Mouse (Mus musculus) C2C12 (cell line): ENCODE data around the gene Il16. TPM values are rescaled to one million over a fixed set of nuclear protein-coding genes. Genes with fewer than 3 reads are reported as not detected.

Source experiments
- H3K27me3 ChIP-seq: one replicate; pipeline ENCODE4 v1.6.1; 2011; ENCODE audit not compliant: control insufficient read depth, insufficient read depth, insufficient read length
- H3K36me3 ChIP-seq: one replicate; pipeline ENCODE4 v1.6.1; 2011; ENCODE audit not compliant: control insufficient read depth, insufficient read depth
- H3K4me3 ChIP-seq: one replicate; pipeline ENCODE4 v1.5.1; 2011; ENCODE audit warnings: mild to moderate bottlenecking, control low read depth; ENCODE audit not compliant: poor library complexity, insufficient read depth, severe bottlenecking
- H3K79me2 ChIP-seq: one replicate; pipeline ENCODE4 v1.6.1; 2011; ENCODE audit not compliant: control insufficient read depth, insufficient read depth
- H3K79me3 ChIP-seq: one replicate; pipeline ENCODE4 v1.6.1; 2011; ENCODE audit warnings: low read depth, control low read depth
- H3ac ChIP-seq: one replicate; pipeline ENCODE3; 2011; ENCODE audit warnings: low read depth; ENCODE audit not compliant: control insufficient read depth, insufficient read length
- CEBPB ChIP-seq: IDR thresholded peaks from one replicate; pipeline ENCODE4 v1.6.1; 2011; ENCODE audit warnings: low read depth, mild to moderate bottlenecking, control low read depth, moderate library complexity
- CTCF ChIP-seq: IDR thresholded peaks from one replicate; pipeline ENCODE4 v1.5.1; 2011; ENCODE audit not compliant: control insufficient read depth, insufficient read depth, insufficient read length
- FOSL1 ChIP-seq: IDR thresholded peaks from one replicate; pipeline ENCODE4 v1.8.0; 2011; ENCODE audit warnings: mild to moderate bottlenecking, low read length; ENCODE audit not compliant: poor library complexity, insufficient read depth, severe bottlenecking
- MAX ChIP-seq: IDR thresholded peaks from one replicate; pipeline ENCODE4 v1.6.1; 2011; ENCODE audit warnings: mild to moderate bottlenecking, control low read depth
- MYOD1 ChIP-seq: IDR thresholded peaks from one replicate; pipeline ENCODE4 v1.6.1; 2011; ENCODE audit warnings: low read depth; ENCODE audit not compliant: control insufficient read depth, insufficient read length
- MYOG ChIP-seq: IDR thresholded peaks from one replicate; pipeline ENCODE4 v1.6.1; 2011; ENCODE audit not compliant: control insufficient read depth, insufficient read length; ENCODE audit errors: extremely low read depth
- USF1 ChIP-seq: IDR thresholded peaks from one replicate; pipeline ENCODE4 v1.6.1; 2011; ENCODE audit warnings: low read depth, mild to moderate bottlenecking, control low read depth, moderate library complexity
- polyA plus RNA-seq: library from polyadenylated mRNA; unstranded; fragments of >200 nt; fragmentation: generic; extraction: Trizol; gene quantifications from one replicate; pipeline ENCODE4 v1.2.1, GENCODE M21; 2012; ENCODE audit warnings: missing spikeins

Il16 gene
- polyA plus RNA-seq, 1 experiment: not detected

- no peak for TF ChIP-seq MYOG
- no peak for TF ChIP-seq MYOD1
- TF ChIP-seq MAX: no peak
- TF ChIP-seq USF1: no peak
- TF ChIP-seq CTCF: no peak
- TF ChIP-seq CEBPB: no peak
- TF ChIP-seq FOSL1: no peak
- H3ac ChIP-seq: no peak overlapping the region
- no peak overlapping the region for H3K4me3 ChIP-seq
- no peaks in the 10 kb centered on the region for H3K36me3 ChIP-seq
- H3K79me3 ChIP-seq: no peaks in the 10 kb centered on the region
- no peaks in the 10 kb centered on the region for H3K79me2 ChIP-seq
- H3K27me3 ChIP-seq: peaks cover 4% of the 10 kb centered on the region
Observed at GRCm38 (mm10) chr7:83653605-83654051, 91.9 kb downstream of the Il16 start.

- no peaks in the 10 kb centered on the region for H3K79me2 ChIP-seq
- H3ac ChIP-seq: no peak overlapping the region
- H3K79me3 ChIP-seq: no peaks in the 10 kb centered on the region
- no peaks in the 10 kb centered on the region for H3K36me3 ChIP-seq
- TF ChIP-seq CEBPB (no peak), MYOD1 (no peak), FOSL1 (no peak), MAX (no peak), CTCF (no peak), MYOG (no peak), USF1 (no peak)
- peaks cover 4% of the 10 kb centered on the region for H3K27me3 ChIP-seq
- no peak overlapping the region for H3K4me3 ChIP-seq
Observed at GRCm38 (mm10) chr7:83652498-83652897, 93.0 kb downstream of the Il16 start.

- no peaks in the 10 kb centered on the region for H3K79me2 ChIP-seq
- H3K79me3 ChIP-seq: no peaks in the 10 kb centered on the region
- no peaks in the 10 kb centered on the region for H3K36me3 ChIP-seq
- H3K27me3 ChIP-seq: peaks cover 4% of the 10 kb centered on the region
- no peak overlapping the region for H3ac ChIP-seq
- TF ChIP-seq FOSL1 (no peak), CEBPB (no peak), CTCF (no peak), USF1 (no peak), MYOD1 (no peak), MYOG (no peak), MAX (no peak)
- no peak overlapping the region for H3K4me3 ChIP-seq
Observed at GRCm38 (mm10) chr7:83650638-83651037, 94.9 kb downstream of the Il16 start.

GRCm38 (mm10) chr7:83648807-83649206, 96.7 kb downstream of the Il16 start:
- Histone ChIP-seq H3ac (no peak overlapping the region), H3K4me3 (no peak overlapping the region), H3K27me3 (no peaks in the 10 kb centered on the region), H3K79me3 (no peaks in the 10 kb centered on the region), H3K36me3 (no peaks in the 10 kb centered on the region), H3K79me2 (no peaks in the 10 kb centered on the region)
- TF ChIP-seq MYOG: no peak
- TF ChIP-seq CEBPB: no peak
- no peak for TF ChIP-seq USF1
- TF ChIP-seq CTCF: no peak

GRCm38 (mm10) chr7:83645476-83645875, 100.0 kb downstream of the Il16 start:
- Histone ChIP-seq H3K27me3 (no peaks in the 10 kb centered on the region), H3ac (no peak overlapping the region), H3K36me3 (no peaks in the 10 kb centered on the region), H3K79me2 (no peaks in the 10 kb centered on the region), H3K4me3 (no peak overlapping the region), H3K79me3 (no peaks in the 10 kb centered on the region)
- no peak for TF ChIP-seq CEBPB
- TF ChIP-seq MAX: no peak
- TF ChIP-seq USF1: no peak
- TF ChIP-seq FOSL1: no peak
- TF ChIP-seq MYOG: no peak
- no peak for TF ChIP-seq MYOD1

- no peak for TF ChIP-seq USF1
- no peak overlapping the region for H3K4me3 ChIP-seq
Observed at GRCm38 (mm10) chr7:83644761-83645160, 100.8 kb downstream of the Il16 start.

GRCm38 (mm10) chr7:83643581-83643980, 101.9 kb downstream of the Il16 start:
- no peaks in the 10 kb centered on the region for H3K27me3 ChIP-seq
- no peak overlapping the region for H3K4me3 ChIP-seq
- TF ChIP-seq USF1 (no peak), FOSL1 (no peak), MYOG (no peak), CTCF (no peak), CEBPB (no peak), MYOD1 (no peak), MAX (no peak)
- no peaks in the 10 kb centered on the region for H3K36me3 ChIP-seq
- H3K79me3 ChIP-seq: no peaks in the 10 kb centered on the region
- no peaks in the 10 kb centered on the region for H3K79me2 ChIP-seq
- H3ac ChIP-seq: no peak overlapping the region

More at GRCm38 (mm10) chr7:83644761-83645160, 100.8 kb downstream of the Il16 start:
- Histone ChIP-seq H3K36me3 (no peaks in the 10 kb centered on the region), H3K27me3 (no peaks in the 10 kb centered on the region), H3K79me3 (no peaks in the 10 kb centered on the region), H3ac (no peak overlapping the region), H3K79me2 (no peaks in the 10 kb centered on the region)
